Mouse (Mus musculus): ENCODE results near the gene Slc7a8.
"Not testable (repeated sequence)": the region's sequence is repeated elsewhere in the genome, so short reads cannot be mapped to it uniquely, and the experiment has no call there.

Slc7a8 gene

GRCm38 (mm10) chr14:54780084-54780483, 1.7 kb downstream of the Slc7a8 start:
- DNase-seq, result no peak

- no peak for DNase-seq
Observed at GRCm38 (mm10) chr14:54777893-54778292, 3.9 kb downstream of the Slc7a8 start.

- DNase-seq, result no peak
Observed at GRCm38 (mm10) chr14:54776768-54777167, 5.0 kb downstream of the Slc7a8 start.

GRCm38 (mm10) chr14:54775534-54776041, 6.2 kb downstream of the Slc7a8 start:
- DNase-seq, result no peak

GRCm38 (mm10) chr14:54772333-54772856, 9.4 kb downstream of the Slc7a8 start:
- no peak for DNase-seq

GRCm38 (mm10) chr14:54770373-54770772, 11.4 kb downstream of the Slc7a8 start:
- no peak for DNase-seq

GRCm38 (mm10) chr14:54769068-54769425, 12.7 kb downstream of the Slc7a8 start:
- DNase-seq, result no peak

- no peak for DNase-seq
Observed at GRCm38 (mm10) chr14:54768314-54769067, 13.3 kb downstream of the Slc7a8 start.

GRCm38 (mm10) chr14:54766937-54767336, 14.8 kb downstream of the Slc7a8 start:
- DNase-seq, result not testable (repeated sequence)

- no peak for DNase-seq
Observed at GRCm38 (mm10) chr14:54756382-54756781, 25.4 kb downstream of the Slc7a8 start.

GRCm38 (mm10) chr14:54754602-54755018, 27.1 kb downstream of the Slc7a8 start:
- no peak for DNase-seq

- no peak for DNase-seq
Observed at GRCm38 (mm10) chr14:54753986-54754601, 27.7 kb downstream of the Slc7a8 start.

- DNase-seq, result no peak
Observed at GRCm38 (mm10) chr14:54752938-54753337, 28.8 kb downstream of the Slc7a8 start.

GRCm38 (mm10) chr14:54751768-54752167, 30.0 kb downstream of the Slc7a8 start:
- DNase-seq, result no peak

- no peak for DNase-seq
Observed at GRCm38 (mm10) chr14:54749238-54749637, 32.5 kb downstream of the Slc7a8 start.

- DNase-seq, result no peak
Observed at GRCm38 (mm10) chr14:54747942-54748917, 33.5 kb downstream of the Slc7a8 start.

GRCm38 (mm10) chr14:54746038-54746437, 35.7 kb downstream of the Slc7a8 start:
- DNase-seq, result no peak

- DNase-seq, result no peak
Observed at GRCm38 (mm10) chr14:54744473-54744872, 37.3 kb downstream of the Slc7a8 start.

- no peak for DNase-seq
Observed at GRCm38 (mm10) chr14:54742375-54742774, 39.4 kb downstream of the Slc7a8 start.

- no peak for DNase-seq
Observed at GRCm38 (mm10) chr14:54741721-54742120, 40.0 kb downstream of the Slc7a8 start.

GRCm38 (mm10) chr14:54737634-54738033, 44.1 kb downstream of the Slc7a8 start:
- no peak for DNase-seq
